Mouse (Mus musculus): ENCODE results near the gene Ano8.

The Ano8 gene

GRCm38 (mm10) chr8:71498816-71499690 is 13.3 kb upstream of the Ano8 start:
- in situ Hi-C loops (cut with MboI, MseI) = no loop called here

DNA sequence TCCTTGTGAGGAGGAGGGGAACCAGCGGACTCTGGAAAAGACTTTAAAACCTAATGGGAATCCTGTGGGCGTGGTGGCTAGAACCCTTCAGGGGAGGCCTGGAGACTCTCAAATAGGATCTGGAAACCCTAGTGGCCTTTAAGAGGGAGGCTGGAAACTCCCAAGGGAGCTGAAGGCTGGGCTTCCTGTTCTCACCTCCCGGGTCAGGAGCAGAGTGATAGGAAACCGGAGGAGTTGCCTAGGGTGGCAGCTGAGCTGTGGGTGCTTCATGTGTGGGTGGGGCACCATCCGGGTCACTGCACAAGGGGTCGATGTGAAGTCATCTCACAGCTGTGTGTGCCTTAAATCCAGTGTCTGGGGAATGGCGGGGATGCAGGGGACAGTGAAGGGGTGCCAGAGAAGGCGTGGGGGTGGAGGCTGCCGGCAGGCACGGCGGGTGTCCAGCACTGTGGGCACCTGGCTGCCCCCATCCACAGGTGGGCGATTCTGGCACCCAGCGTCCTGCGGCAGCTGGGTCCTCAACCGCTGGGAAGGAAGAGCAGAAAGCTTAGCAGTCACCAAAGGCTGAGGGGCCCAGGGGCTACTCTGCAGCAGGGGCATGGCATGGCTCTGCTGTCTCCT is 12.2 kb upstream of the Ano8 start:
- in situ Hi-C loops (cut with MboI, MseI) = no loop called here

- in situ Hi-C loops (cut with MboI, MseI) = no loop called here
These were observed 11.4 kb upstream of the Ano8 start for GRCm38 (mm10) chr8:71497077-71497645.

GRCm38 (mm10) chr8:71496481-71496880 is 10.7 kb upstream of the Ano8 start:
- in situ Hi-C loops (cut with MboI, MseI) = no loop called here

DNA sequence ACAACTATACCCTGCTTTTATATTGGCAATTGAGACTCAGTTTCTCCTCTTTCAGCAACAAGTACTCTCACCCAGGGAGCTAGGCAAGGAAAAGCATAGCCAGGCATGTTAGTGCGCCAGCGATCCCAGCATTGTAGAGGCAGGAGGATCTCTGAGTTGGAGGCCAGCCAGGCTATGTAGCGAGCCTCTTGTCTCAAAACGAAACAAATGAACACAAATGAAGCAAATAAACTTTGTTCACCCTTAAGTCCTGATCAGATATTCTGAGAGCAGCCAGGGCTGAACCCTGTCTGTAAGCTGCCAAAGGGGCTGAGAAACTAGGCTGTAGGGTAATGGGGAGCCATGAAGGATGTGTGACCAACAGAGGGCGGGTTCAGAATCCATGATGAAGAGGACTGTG is 10.0 kb upstream of the Ano8 start:
- in situ Hi-C loops (cut with MboI, MseI) = no loop called here

- in situ Hi-C loops (cut with MboI, MseI) = no loop called here
These were observed 9.3 kb upstream of the Ano8 start for GRCm38 (mm10) chr8:71495039-71495438.

DNA sequence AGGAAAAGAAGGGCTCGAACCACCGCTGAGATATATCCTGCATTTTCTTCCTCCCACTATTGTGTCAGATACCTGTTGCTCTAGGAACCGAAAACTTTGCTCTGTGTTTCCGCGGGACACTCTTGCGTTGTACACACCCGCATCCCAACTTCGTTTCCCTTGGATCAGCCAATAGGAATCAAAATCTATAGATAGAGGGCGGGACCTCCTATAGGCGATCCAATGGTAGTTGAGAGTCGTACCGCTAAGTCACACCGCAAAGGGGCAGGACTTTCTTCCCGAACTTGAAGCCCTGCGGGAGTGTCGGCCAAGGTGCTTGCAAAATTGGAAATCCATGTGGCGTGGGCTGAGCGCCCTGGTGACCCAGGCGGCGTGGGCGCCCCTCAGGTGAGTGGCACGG is 2.7 kb upstream of the Ano8 start:
- in situ Hi-C loops (cut with MboI, MseI) = loop anchor here (5.0 to 10.0 kb wide), 3 partner anchors 34 to 1514 kb away; partner anchors contain the start of gene Nwd1

GRCm38 (mm10) chr8:71487691-71488445 is 2.1 kb upstream of the Ano8 start, which contains the start of gene Gtpbp3:
TSS of gene Gtpbp3 (plus strand) at chr8:71488103.
- in situ Hi-C loops (cut with MboI, MseI) = loop anchor here (5.0 to 10.0 kb wide), 3 partner anchors 34 to 1513 kb away; partner anchors contain the start of gene Nwd1

DNA sequence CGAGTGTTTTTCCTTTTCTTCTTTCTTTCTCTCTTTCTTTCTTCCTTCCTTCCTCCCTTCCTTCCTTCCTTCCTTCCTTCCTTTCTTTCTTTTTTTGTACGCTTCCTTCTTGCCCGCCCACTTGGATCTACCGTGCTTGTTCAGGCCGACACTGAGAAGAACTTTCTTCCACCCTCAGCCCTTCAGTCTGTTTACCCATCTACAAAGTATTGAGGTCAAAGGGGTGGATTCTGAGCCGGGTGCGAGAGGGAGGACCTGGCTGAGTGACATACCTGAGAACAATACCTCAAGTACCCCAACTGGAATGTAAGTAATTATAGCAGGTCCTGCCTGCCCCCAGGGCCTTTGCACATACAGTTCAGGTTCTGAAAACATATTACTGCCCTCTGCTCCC is 370 bp upstream of the Ano8 start:
- in situ Hi-C loops (cut with MboI, MseI) = loop anchor here (5.0 to 10.0 kb wide), 3 partner anchors 36 to 1511 kb away; partner anchors contain the start of gene Nwd1

DNA sequence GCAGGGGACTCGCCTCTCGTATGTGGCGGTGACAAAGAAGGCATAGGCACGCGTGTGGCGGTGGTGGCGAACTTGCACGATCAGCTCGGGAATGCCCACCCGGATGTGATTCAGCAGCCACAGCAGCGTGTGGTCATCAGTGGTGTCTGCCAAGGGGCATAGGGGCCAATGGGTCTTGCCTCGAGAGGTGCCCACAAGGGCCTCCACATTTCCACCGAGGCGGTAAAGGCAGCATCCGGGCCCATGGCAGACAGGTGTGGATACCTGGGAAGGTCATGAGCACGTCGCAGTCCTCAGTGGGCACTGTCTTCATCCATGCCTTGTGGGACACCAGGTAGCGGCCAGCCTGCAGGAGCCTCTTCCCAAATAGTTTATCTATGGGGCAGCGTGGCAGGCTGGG is 1.0 kb downstream of the Ano8 start:
- in situ Hi-C loops (cut with MboI, MseI) = loop anchor here (5.0 to 10.0 kb wide), 3 partner anchors 38 to 1510 kb away; partner anchors contain the start of gene Nwd1

- in situ Hi-C loops (cut with MboI, MseI) = loop anchor here (10.0 kb wide), 2 partner anchors 1161 to 1509 kb away; partner anchors contain the start of gene Nwd1
These were observed 1.8 kb downstream of the Ano8 start for GRCm38 (mm10) chr8:71483932-71484331.

GRCm38 (mm10) chr8:71478943-71479342 is 6.8 kb downstream of the Ano8 start:
- in situ Hi-C loops (cut with MboI, MseI) = no loop called here

- in situ Hi-C loops (cut with MboI, MseI) = no loop called here
These were observed 8.4 kb downstream of the Ano8 start for GRCm38 (mm10) chr8:71477196-71477845.

DNA sequence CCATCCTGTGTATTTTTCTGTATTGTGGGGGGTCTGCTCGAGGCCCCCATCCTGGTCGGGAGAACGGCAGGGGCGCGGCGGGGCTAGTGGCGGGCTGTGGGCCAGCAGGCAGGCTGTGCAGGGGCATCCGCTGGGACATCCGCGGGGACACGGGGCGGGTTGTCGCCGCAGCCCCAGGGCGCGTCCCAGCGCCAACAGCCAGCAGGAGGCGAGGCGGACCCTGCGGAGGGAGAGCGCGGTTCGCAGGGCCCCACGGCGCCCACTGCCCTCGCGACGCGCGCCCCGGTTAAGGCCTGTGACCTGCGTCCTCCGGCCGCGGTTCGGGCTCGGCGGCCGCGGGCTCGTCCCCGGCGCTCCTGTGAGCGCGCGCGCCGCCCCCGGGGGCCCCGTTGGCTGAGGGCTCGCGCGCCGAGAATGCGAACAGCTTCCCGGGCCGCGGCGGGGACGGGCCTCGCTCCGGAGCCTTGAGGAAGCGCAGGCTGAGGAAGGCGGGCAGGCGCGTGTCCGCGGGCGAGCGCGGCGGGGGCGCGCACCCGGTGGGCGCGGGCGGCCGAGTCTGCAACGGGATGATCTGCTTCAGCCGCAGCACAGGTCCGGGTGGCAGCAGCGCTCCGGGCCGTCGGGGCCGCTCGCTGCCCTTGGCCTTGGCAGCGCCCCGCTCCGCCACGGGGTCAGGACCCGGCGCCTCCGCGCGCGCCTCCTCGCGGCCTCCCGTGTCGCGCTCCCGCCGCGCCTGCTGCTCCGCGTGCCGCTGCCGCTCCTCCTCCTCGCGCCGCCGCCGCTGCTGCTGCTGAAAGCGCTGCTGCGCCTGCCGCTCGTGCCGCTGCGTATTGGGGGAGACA is 9.4 kb downstream of the Ano8 start:
- in situ Hi-C loops (cut with MboI, MseI) = no loop called here

DNA sequence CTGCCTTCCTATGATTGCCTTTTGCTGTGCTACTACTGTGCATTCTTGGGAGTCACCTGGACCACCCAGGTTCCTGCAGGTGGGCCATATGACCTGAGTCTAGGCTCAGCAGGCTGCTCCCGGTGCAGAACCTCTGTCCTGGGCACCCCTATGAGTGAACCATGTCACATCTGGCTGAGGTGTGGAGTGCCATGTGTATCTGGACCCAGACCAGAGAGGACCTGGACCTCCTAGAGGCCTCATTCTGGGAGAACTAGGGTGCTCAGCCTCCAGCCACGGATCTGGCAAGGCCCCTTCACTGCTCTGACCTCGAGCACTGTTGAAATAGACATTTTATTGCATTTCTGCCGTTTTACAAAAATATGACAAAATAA is 10.1 kb downstream of the Ano8 start:
- in situ Hi-C loops (cut with MboI, MseI) = no loop called here

DNA sequence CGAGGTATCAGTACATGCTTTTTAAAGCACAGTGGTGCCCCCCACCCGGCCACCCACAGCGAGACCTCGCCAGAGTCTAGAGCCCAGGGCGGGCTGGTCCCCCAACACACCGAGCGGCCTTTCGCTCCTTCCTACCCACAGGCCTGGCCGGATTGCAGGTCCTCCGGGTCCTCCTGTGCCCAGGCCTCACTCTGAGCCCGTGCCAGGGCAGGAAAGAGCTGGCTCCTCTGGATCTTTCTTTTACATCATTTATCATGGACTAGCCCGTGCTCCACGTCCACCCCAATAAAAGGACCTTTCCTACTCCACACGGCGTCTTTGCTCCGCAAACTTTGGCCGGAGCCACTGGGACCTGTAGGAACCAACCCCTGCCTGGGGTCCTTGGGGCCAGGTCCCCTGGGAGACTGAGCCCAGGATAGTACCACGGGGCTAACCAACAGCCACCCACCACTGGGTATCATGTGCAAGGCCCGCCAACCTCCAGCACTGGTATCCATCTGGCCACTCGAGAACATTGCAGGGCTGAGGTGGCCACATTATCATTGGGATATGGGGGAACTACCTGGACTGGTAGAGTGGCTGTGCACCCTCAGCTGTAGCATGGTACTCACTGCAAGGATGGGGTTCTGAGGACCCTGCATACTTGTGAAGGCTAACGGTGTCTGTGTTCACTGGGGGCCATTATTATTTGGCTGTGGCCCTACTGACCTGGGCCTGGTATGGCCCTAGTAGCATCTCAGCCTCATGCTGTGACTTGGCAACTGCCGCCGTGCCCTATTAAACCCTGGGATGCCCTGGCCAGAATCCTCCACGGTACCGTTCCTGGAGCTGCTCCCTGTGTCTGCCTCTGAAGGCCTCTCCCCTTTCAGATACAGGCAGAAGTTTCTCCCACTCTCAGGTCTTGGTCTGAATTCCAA is 10.7 kb downstream of the Ano8 start:
- in situ Hi-C loops (cut with MboI, MseI) = no loop called here

DNA sequence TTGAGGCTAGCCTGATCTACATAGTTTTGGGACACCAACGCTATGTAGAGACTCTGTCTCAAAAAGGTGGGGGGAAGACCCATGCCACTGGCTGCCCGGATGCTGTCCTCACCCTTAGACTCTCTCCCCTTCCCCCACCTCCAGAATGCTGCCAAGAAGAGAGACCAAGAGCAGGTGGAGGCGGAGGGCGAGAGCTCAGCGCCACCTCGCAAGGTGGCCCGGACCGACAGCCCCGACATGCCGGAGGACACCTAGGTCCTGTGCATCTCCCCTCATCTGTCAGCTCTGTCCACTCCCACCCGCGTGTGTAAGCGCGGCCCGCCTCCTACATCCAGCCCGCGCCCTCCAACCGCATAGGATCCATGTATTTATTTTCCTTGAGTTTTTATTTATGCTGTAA is 11.4 kb downstream of the Ano8 start:
- in situ Hi-C loops (cut with MboI, MseI) = no loop called here

DNA sequence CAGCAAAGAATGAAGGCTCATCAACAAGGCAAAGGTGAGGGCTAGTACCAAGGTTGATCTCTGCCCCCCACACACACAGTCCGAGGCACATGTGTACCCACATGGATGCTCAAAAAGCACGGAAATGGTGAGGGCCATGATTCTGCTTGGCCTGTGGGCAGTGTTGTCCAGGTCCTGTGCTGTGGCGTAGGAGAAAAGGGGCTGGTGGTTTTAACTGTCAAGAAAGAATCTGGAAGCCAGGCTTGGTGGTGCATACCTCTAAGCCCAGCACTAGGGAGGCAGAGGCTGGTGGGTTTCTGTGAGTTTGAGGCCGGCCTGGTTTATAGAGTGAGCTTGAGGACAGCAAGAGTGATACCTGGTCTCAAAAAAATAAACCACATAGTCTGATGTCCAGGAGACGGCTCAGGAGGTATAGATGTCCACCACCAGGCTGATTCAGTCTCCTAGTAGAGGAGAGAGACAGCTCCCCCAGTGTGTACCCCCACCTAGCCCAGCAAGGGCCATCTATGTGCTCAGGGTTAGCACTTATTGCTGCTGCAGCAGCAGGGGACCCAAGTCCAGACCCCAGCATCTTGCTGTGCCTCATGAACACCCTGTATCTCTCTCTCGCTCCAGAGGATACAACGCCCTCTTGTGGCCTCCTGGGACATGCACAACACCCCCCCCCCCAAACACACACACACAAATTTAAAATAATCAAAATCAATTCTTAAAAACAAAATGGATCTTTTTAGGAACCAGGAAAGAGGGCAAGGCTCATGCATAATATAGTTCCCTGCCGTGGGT is 13.0 kb downstream of the Ano8 start:
- in situ Hi-C loops (cut with MboI, MseI) = no loop called here
